Mouse (Mus musculus) midbrain, embryonic 15.5 days (tissue): ENCODE data around the gene Prpf4b. TPM values are rescaled to one million over a fixed set of nuclear protein-coding genes. Genes with fewer than 3 reads are reported as not detected.
"Not testable (repeated sequence)": the region's sequence is repeated elsewhere in the genome, so short reads cannot be mapped to it uniquely, and the experiment has no call there.

Experiments
- ATAC-seq: fragments of 200-750 bp; cut with Nextera tagmentation; replicated peaks from 2 replicates; pipeline ENCODE4 v1.8.0; 2017; ENCODE audit warnings: moderate TSS enrichment
- H3K27ac ChIP-seq: fragments of 300-500 bp; sonication (generic); 2 replicates; pipeline ENCODE4 v1.5.1; 2015; ENCODE audit warnings: mild to moderate bottlenecking, inconsistent platforms
- H3K27me3 ChIP-seq: fragments of 300-500 bp; sonication (generic); replicated peaks from 2 replicates; pipeline ENCODE4 v1.6.1; 2015; ENCODE audit warnings: inconsistent platforms
- H3K36me3 ChIP-seq: fragments of 300-500 bp; sonication (generic); replicated peaks from 2 replicates; pipeline ENCODE4 v1.6.1; 2015; ENCODE audit warnings: inconsistent platforms
- H3K4me1 ChIP-seq: fragments of 300-500 bp; sonication (generic); 2 replicates; pipeline ENCODE4 v1.6.1; 2015; ENCODE audit warnings: inconsistent platforms
- H3K4me2 ChIP-seq: fragments of 300-500 bp; sonication (generic); 2 replicates; pipeline ENCODE4 v1.6.1; 2015; ENCODE audit warnings: inconsistent platforms, mild to moderate bottlenecking, moderate library complexity
- H3K4me3 ChIP-seq: fragments of 300-500 bp; sonication (generic); 2 replicates; pipeline ENCODE4 v1.5.1; 2015; ENCODE audit warnings: mild to moderate bottlenecking, inconsistent platforms
- H3K9ac ChIP-seq: fragments of 300-500 bp; sonication (generic); 2 replicates; pipeline ENCODE4 v1.6.1; 2015; ENCODE audit warnings: mild to moderate bottlenecking, inconsistent platforms
- H3K9me3 ChIP-seq: fragments of 300-500 bp; sonication (generic); 2 replicates; pipeline ENCODE4 v1.6.1; 2016; ENCODE audit warnings: inconsistent platforms
- WGBS: fragments of 180-500 bp; shearing (Covaris S2); methylation state at CpG from one replicate; pipeline ENCODE4 v1.1.7; 2015; ENCODE audit warnings: mixed read lengths; 5-methylcytosine and 5-hydroxymethylcytosine counted together
- polyA plus RNA-seq: library from polyadenylated mRNA; unstranded; fragments of >200 nt; fragmentation: Nextera tagmentation; extraction: Ambion mirVana; gene quantifications from 2 replicates; pipeline ENCODE4 v1.2.1, GENCODE M21; 2015

Gene Prpf4b
- 63.3 and 69.4 TPM in 2 replicates for polyA plus RNA-seq

- H3K27me3 ChIP-seq = no peaks in the 10 kb centered on the region
- peak within 1 kb of the TSS; percentile 86 for H3K9ac ChIP-seq
- H3K36me3 ChIP-seq = no peaks in the 10 kb centered on the region
- H3K27ac ChIP-seq = peak within 1 kb of the TSS; percentile 96
- H3K9me3 ChIP-seq = no peaks in the 10 kb centered on the region
- peaks cover 26% of the 10 kb centered on the region for H3K4me1 ChIP-seq
- peak; percentile 86 for ATAC-seq
- under 1% methylated on average over 40 of the region's 40 CpGs for WGBS
- peak within 1 kb of the TSS; percentile 98 for H3K4me3 ChIP-seq
- H3K4me2 ChIP-seq = peak within 1 kb of the TSS; percentile 68
Observed at GRCm38 (mm10) chr13:34875166-34875710, at the start of gene Prpf4b. Gene Prpf4b, plus strand, starts transcription at chr13:34875302.

GRCm38 (mm10) chr13:34826760-34827690 lies 48.1 kb upstream of the Prpf4b start:
- Histone ChIP-seq H3K9me3 (no peaks in the 10 kb centered on the region), H3K27ac (peak overlapping the region; percentile 57), H3K4me3 (no peak overlapping the region), H3K9ac (no peak overlapping the region), H3K27me3 (no peaks in the 10 kb centered on the region), H3K4me1 (peaks cover 3% of the 10 kb centered on the region; the same call in 1 of the 2 replicates), H3K4me2 (no peak overlapping the region), H3K36me3 (no peaks in the 10 kb centered on the region)
- peak; percentile 92 for ATAC-seq
- WGBS = 65% methylated on average over 3 of the region's 3 CpGs

GRCm38 (mm10) chr13:34827988-34828882 lies 46.9 kb upstream of the Prpf4b start:
- H3K27ac ChIP-seq = no peak overlapping the region
- H3K9me3 ChIP-seq = no peaks in the 10 kb centered on the region

GRCm38 (mm10) chr13:34842851-34843250 lies 32.3 kb upstream of the Prpf4b start:
- no peak overlapping the region for H3K9ac ChIP-seq
- no peaks in the 10 kb centered on the region for H3K4me1 ChIP-seq
- no peak overlapping the region for H3K27ac ChIP-seq
- no peaks in the 10 kb centered on the region for H3K36me3 ChIP-seq
- H3K4me2 ChIP-seq = no peak overlapping the region
- no peak overlapping the region for H3K4me3 ChIP-seq
- no peaks in the 10 kb centered on the region for H3K9me3 ChIP-seq
- ATAC-seq = no peak
- H3K27me3 ChIP-seq = no peaks in the 10 kb centered on the region
- 90% methylated on average over 4 of the region's 4 CpGs for WGBS

More at GRCm38 (mm10) chr13:34827988-34828882, 46.9 kb upstream of the Prpf4b start:
- peaks cover 3% of the 10 kb centered on the region; the same call in 1 of the 2 replicates for H3K4me1 ChIP-seq
- WGBS = 62% methylated on average over 10 of the region's 10 CpGs
- H3K36me3 ChIP-seq = no peaks in the 10 kb centered on the region
- H3K4me2 ChIP-seq = no peak overlapping the region
- H3K27me3 ChIP-seq = no peaks in the 10 kb centered on the region
- H3K4me3 ChIP-seq = no peak overlapping the region
- H3K9ac ChIP-seq = no peak overlapping the region
- ATAC-seq = no peak

- no peak for ATAC-seq
- H3K27me3 ChIP-seq = no peaks in the 10 kb centered on the region
- no peaks in the 10 kb centered on the region for H3K4me1 ChIP-seq
- H3K9ac ChIP-seq = no peak overlapping the region
- no peaks in the 10 kb centered on the region for H3K36me3 ChIP-seq
- no peak overlapping the region for H3K27ac ChIP-seq
- H3K4me3 ChIP-seq = no peak overlapping the region
- no peak overlapping the region for H3K4me2 ChIP-seq
- 0 out of 2 replicates have a peak, but pooled peaks cover 11% of the 10 kb centered on the region for H3K9me3 ChIP-seq
- 86% methylated on average over 3 of the region's 3 CpGs for WGBS
Observed at GRCm38 (mm10) chr13:34850759-34851158, 24.3 kb upstream of the Prpf4b start.

GRCm38 (mm10) chr13:34851191-34851784 lies 23.8 kb upstream of the Prpf4b start:
- 68% methylated on average over 5 of the region's 5 CpGs for WGBS
- Histone ChIP-seq H3K36me3 (no peaks in the 10 kb centered on the region), H3K9me3 (0 out of 2 replicates have a peak, but pooled peaks cover 11% of the 10 kb centered on the region), H3K9ac (no peak overlapping the region), H3K27me3 (no peaks in the 10 kb centered on the region), H3K27ac (no peak overlapping the region), H3K4me2 (no peak overlapping the region), H3K4me3 (no peak overlapping the region), H3K4me1 (no peaks in the 10 kb centered on the region)
- ATAC-seq = no peak

- H3K4me2 ChIP-seq = no peak overlapping the region
- H3K4me1 ChIP-seq = no peaks in the 10 kb centered on the region
- H3K36me3 ChIP-seq = no peaks in the 10 kb centered on the region
- 0 out of 2 replicates have a peak, but pooled peaks cover 11% of the 10 kb centered on the region for H3K9me3 ChIP-seq
- H3K27ac ChIP-seq = no peak overlapping the region
- H3K4me3 ChIP-seq = no peak overlapping the region
- 45% methylated on average over 2 of the region's 2 CpGs for WGBS
- ATAC-seq = no peak
- no peaks in the 10 kb centered on the region for H3K27me3 ChIP-seq
- H3K9ac ChIP-seq = no peak overlapping the region
Observed at GRCm38 (mm10) chr13:34857526-34857925, 17.6 kb upstream of the Prpf4b start.

- Histone ChIP-seq H3K27me3 (no peaks in the 10 kb centered on the region), H3K4me1 (no peaks in the 10 kb centered on the region), H3K27ac (no peak overlapping the region), H3K4me3 (no peak overlapping the region), H3K4me2 (no peak overlapping the region), H3K9ac (no peak overlapping the region), H3K9me3 (0 out of 2 replicates have a peak, but pooled peaks cover 4% of the 10 kb centered on the region), H3K36me3 (no peaks in the 10 kb centered on the region)
- WGBS = 84% methylated on average over 5 of the region's 5 CpGs
- no peak for ATAC-seq
Observed at GRCm38 (mm10) chr13:34859406-34859805, 15.7 kb upstream of the Prpf4b start.

GRCm38 (mm10) chr13:34861166-34861565 lies 13.9 kb upstream of the Prpf4b start:
- H3K27me3 ChIP-seq, H3K27ac ChIP-seq, ATAC-seq, H3K4me3 ChIP-seq, H3K4me1 ChIP-seq, H3K36me3 ChIP-seq, H3K9ac ChIP-seq, H3K9me3 ChIP-seq, H3K4me2 ChIP-seq: not testable (repeated sequence)
- WGBS = 74% methylated on average over 7 of the region's 8 CpGs

GRCm38 (mm10) chr13:34864420-34865169 lies 10.5 kb upstream of the Prpf4b start:
- Histone ChIP-seq H3K4me3 (no peak overlapping the region), H3K4me1 (no peaks in the 10 kb centered on the region), H3K27me3 (0 out of 2 replicates have a peak, but pooled peaks cover 2% of the 10 kb centered on the region), H3K36me3 (no peaks in the 10 kb centered on the region), H3K27ac (no peak overlapping the region), H3K4me2 (no peak overlapping the region), H3K9ac (no peak overlapping the region), H3K9me3 (no peaks in the 10 kb centered on the region)
- 41% methylated on average over 7 of the region's 7 CpGs for WGBS
- peak; percentile 89 for ATAC-seq
